In genomic region chr17:50211816-50212215, GRCm38 (mm10) we compare ENCODE assay signal across 9 mouse cellular contexts.
"Had no signal": no experiment of that assay in that cellular context is flagged by ENCODE, and none has a peak within 500 bp of the region (broad histone marks: within the 10 kb centered on the region; RNA-seq: fewer than 3 reads in every experiment).

No protein-coding gene starts in this region.

- DNase-seq: lung, adult 18-20 months; lung, embryonic 14.5 days; lung, postnatal 14 days; lung, postnatal 36 days; right cerebral cortex, postnatal 14 days; spleen, adult 18-20 months; thymus, adult 18-20 months; thymus, postnatal 14 days; thymus, postnatal 36 days had no signal
